Mouse (Mus musculus) heart, adult 18-20 months (tissue): Measurements from ENCODE around the gene Arhgap6. TPM values are rescaled to one million over a fixed set of nuclear protein-coding genes. Genes with fewer than 3 reads are reported as not detected.
"Not testable (repeated sequence)": the region's sequence is repeated elsewhere in the genome, so short reads cannot be mapped to it uniquely, and the experiment has no call there.

ENCODE experiments used
- DNase-seq, 2 experiments: peaks; one replicate each; pipeline ENCODE4 v3.0.0; 2021 to 2022; ENCODE audit warnings: mixed read lengths in 1 of 2
- total RNA-seq, 2 experiments: library from RNA; stranded (reverse); gene quantifications; 2 replicates each; pipeline ENCODE4 v1.2.3; 2021

Gene Arhgap6
- total RNA-seq, 2 experiments from 2014 or later, result 3.5 to 3.7 TPM

DNA sequence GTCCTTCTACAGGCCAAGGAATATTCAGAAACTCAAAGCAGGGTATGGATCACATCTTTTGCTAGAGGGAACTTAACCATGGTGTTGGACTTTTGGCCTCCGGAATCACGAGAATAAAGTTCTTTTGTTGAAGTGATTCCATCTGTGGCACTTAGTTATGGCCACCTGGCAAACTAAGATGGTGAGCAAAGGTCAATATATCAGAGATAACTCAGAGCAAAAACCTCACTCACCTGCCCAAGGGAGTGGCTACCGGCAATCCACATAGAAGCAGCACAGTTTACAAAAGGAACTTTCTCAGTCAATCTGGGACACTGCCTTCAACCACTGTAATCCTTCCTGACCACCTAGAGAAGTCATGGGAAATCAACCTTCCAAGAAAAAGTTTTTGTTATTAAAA lies 513.7 kb downstream of the Arhgap6 start:
- DNase-seq, result no peak

DNA sequence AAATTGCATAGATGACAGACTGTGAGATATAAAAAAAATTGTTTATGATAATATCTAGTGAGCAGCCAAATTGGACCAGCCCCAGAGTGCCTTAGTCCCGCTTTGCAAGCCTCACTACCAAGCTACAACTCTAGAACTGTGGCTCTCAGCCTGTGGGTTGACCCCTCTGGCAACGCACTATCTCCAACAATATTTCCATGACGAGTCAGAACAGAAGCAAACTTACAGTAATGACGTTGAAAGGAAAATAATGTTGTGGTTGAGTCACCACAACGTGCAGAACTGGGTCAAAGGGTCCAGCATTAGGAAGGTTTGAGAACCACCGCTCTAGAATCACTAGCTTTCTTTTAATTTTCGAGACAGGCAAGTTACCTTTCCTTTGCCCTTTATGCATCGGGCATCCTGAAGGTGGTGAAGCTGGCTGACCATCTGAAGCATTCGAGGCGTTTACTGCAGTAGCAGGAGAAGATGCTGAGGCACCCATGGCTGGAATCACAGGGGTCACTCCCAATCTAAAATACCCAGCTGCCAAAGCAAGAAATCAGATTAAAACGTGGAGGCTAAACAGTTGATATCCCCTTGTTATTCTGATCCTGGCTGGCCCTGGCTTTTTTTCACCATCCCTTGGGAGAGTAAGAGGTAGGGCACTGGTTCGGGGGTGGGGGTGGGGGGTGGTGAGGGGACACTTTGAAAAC lies 524.3 kb downstream of the Arhgap6 start:
- no peak for DNase-seq

DNA sequence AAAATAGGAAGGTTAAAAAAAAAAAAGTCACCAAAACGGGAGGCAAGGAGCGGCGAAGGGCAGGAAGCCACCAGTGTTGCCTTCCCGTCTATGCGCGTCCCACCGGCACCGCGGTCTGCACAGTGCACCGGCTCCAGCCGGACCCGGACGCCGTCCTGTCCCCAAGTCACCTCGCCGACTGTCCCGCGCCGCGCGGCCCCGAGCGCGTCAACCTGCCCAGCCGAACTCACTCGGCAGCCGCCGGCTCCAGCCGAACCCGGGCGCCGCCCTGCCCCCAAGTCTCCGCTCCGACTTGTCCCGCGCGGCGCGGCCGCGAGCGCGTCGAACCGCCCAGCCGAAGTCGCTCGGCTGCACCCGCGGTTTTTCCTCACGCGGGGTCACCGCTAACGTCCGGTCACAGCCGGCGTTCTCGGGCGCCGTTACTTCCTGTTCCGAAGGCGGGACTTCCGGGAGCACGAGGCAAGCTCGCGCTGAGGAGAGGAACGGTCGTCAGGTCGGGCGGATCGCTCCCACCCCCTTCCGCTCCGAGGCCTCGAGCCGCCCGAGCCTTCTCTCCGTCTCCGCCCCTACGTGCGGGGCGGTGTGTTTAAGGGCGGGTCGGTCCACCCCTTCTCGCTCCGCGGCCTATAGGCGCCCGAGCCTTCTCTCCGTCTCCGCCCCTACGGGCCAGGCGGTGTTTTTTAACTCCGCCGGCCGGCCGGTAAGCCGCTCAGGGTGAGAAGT lies 525.2 kb downstream of the Arhgap6 start, which contains the start of gene Hccs:
Gene Hccs, minus strand, starts transcription at position 428 of the 723 bp plus-strand sequence.
- peak; percentile 91 to 95 for DNase-seq

DNA sequence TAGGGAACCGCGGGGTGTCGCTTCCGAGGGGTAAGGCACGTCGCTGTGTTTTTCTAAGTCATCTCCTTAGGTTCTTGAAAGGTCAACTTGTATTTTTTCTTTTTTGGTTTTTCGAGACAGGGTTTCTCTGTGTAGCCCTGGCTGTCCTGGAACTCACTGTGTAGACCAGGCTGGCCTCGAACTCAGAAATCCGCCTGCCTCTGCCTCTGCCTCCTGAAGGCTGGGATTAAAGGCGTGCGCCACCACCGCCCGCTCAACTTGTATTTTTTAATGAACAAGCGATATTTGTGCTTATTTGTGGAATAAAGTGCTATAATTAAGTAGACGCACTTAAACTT lies 525.7 kb downstream of the Arhgap6 start:
- DNase-seq, result not testable (repeated sequence)

DNA sequence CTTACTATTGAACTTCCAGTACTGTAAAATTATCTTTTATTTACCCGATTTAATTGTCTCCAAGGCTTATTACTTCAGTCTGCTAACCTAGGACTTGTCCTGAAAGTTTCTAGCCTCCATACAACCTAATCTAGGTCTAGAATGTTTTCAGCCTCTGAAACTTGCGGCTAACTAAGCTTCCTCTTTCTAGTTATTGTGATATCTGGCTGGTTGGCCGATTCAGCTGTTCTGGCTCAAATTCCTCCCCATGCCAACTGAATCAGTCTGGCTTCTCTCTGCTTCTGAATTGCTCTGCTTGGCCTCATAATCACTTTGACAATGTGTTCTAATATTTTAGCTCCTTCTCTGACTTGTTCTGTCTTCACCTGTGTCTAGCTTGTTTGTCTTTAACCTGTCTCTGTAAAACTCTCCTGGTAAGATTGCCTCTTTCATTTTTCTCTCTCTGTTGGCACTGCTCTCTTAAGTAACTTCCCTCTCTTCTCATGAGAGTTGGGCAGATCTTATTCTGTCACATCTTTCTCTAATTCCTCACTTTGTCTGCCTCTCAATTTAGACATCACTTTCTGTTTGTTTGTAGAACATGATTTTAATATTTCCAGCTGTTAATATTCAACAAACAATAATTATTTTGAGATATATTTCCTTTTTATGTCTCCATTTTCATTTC lies 531.2 kb downstream of the Arhgap6 start:
- DNase-seq, result no peak

DNA sequence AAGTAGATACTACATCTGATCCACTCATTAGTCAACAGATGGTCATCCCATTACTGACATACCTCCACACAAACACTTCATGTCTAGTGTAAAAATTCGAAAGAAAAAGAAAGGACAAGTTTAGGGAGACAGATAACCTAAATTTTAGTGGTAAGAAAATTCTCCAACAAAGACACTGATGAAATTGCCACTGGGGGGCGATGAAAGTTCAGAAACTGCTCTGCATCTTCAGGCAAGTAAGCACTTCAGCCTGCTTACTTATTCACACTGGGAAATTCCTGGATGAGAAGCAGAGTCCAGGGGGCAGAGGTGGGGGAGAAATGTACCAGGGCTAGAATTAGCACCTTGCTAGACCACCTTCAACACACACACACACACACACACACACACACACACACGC lies 537.4 kb downstream of the Arhgap6 start:
- peak in 1 of 2 experiments; percentile 45 for DNase-seq

DNA sequence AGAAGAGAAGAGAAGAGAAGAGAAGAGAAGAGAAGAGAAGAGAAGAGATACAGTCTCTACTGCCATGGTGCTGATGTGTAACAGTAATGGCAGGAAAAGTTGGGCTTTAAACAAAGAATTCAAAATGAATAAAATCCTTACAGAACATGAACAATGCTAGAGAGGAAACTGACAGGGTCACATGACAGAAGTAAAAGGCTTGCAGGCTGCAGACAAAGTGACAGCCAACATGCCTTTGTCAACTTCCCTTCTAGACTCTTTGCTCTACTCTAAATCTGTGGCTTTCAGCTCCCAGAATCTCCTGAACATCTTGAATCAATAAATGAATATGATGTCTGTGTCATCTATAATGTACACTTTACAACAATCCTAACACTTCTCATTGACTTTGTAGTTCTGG lies 542.7 kb downstream of the Arhgap6 start:
- DNase-seq, result no peak

DNA sequence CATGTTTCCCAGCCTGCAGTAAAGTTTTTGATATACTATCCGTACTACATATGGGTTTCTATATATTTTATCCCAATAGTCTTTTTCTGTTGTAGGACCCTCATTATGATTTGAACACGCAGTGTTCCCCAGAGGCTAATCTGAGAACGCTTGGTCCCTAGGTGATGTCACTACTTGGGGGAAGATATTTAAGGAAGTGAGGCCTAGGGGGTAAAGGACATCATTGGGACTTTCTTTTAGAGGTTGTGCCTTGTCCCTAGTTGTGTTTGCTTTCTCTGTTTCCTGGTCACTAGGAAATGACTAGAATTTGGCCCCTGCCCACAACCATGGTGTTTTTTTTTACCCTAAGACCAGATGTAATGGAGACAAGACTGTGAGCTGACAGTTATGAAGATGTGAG lies 543.3 kb downstream of the Arhgap6 start:
- DNase-seq, result no peak

Other genes with a start within 250 kb of the Arhgap6 start
- gene Frmpd4, start 217.9 kb upstream of the Arhgap6 start, total RNA-seq, result not detected
- 10 to 100 TPM; 45.7 to 51.7 TPM for gene Msl3, start 121.2 kb upstream of the Arhgap6 start, total RNA-seq